In genomic region chrX:72824776-72825588, GRCm38 (mm10) we compare ENCODE assay signal across 8 mouse cellular contexts. TPM values are rescaled to one million over a fixed set of nuclear protein-coding genes. Genes with fewer than 3 reads are reported as not detected.
A peak's percentile ranks its signal among the peaks of the same experiment; 100 is the strongest.
DNase-seq lines count a peak whose midpoint lies in the region; ATAC-seq and TF ChIP-seq lines count a peak whose summit lies in the region.
"Had no signal": no experiment of that assay in that cellular context is flagged by ENCODE, and none has a peak within 500 bp of the region (broad histone marks: within the 10 kb centered on the region; RNA-seq: fewer than 3 reads in every experiment).

Gene Gabrq, plus strand, starts transcription at chrX:72825178.

- no peak within 1 kb of the TSS for H3K27ac ChIP-seq in embryonic facial prominence, embryonic 14.5 days (replicated peaks; ENCODE audit: low read depth, low read length)
- H3K27ac ChIP-seq in hindbrain, embryonic 16.5 days (ENCODE audit: low read depth, low read length): no peak within 1 kb of the TSS
- no peak within 1 kb of the TSS for H3K27ac ChIP-seq in liver, embryonic 14.5 days
- H3K27ac ChIP-seq in neural tube, embryonic 12.5 days: no peak within 1 kb of the TSS

- TF ChIP-seq CTCF in liver, embryonic 14.5 days (IDR thresholded peaks at IDR 0.05; ENCODE audit: low read depth): no peak

- peaks cover 34% of the 10 kb centered on the region for H3K27me3 ChIP-seq in embryonic facial prominence, embryonic 14.5 days (replicated peaks; ENCODE audit: control insufficient read depth, insufficient read depth, low read length)
- H3K27me3 ChIP-seq in hindbrain, embryonic 16.5 days (replicated peaks; ENCODE audit: control insufficient read depth, insufficient read depth, low read length): no peaks in the 10 kb centered on the region
- no peaks in the 10 kb centered on the region; the same call in 1 of the 2 replicates for H3K27me3 ChIP-seq in liver, embryonic 14.5 days (ENCODE audit: control insufficient read depth, insufficient read depth, low read length)
- no peaks in the 10 kb centered on the region for H3K27me3 ChIP-seq in neural tube, embryonic 12.5 days (replicated peaks)

- H3K9ac ChIP-seq in embryonic facial prominence, embryonic 14.5 days (ENCODE audit: low read depth, low read length): no peak within 1 kb of the TSS
- peak within 1 kb of the TSS; percentile 56 for H3K9ac ChIP-seq in hindbrain, embryonic 16.5 days (ENCODE audit: low read depth, low read length)
- no peak within 1 kb of the TSS for H3K9ac ChIP-seq in liver, embryonic 14.5 days (replicated peaks)
- H3K9ac ChIP-seq in neural tube, embryonic 12.5 days: 0 out of 2 replicates have a peak within 1 kb of the TSS, but pooled peaks have one; percentile 13

- peak within 1 kb of the TSS; percentile 59 for H3K4me2 ChIP-seq in embryonic facial prominence, embryonic 14.5 days (ENCODE audit: low read depth, low read length)
- H3K4me2 ChIP-seq in hindbrain, embryonic 16.5 days (ENCODE audit: low read length): peak within 1 kb of the TSS; percentile 72
- peak within 1 kb of the TSS; percentile 4; the same call in 1 of the 2 replicates for H3K4me2 ChIP-seq in liver, embryonic 14.5 days (ENCODE audit: low read depth)
- H3K4me2 ChIP-seq in neural tube, embryonic 12.5 days (replicated peaks): peak within 1 kb of the TSS; percentile 69

- peak; percentile 1 for DNase-seq in ovary, postnatal 14 days (ENCODE audit: low spot score)
- DNase-seq in ovary, postnatal 10 days (ENCODE audit: low spot score): no peak
- DNase-seq in embryonic facial prominence, embryonic 14.5 days (ENCODE audit: low spot score): peak; percentile 28
- no peak for DNase-seq in liver, embryonic 14.5 days (ENCODE audit: low read depth in 3 of 3, low spot score in 3 of 3)
- DNase-seq in urinary bladder, postnatal 25 days (ENCODE audit: low spot score): peak; percentile 7

- H3K4me3 ChIP-seq in embryonic facial prominence, embryonic 14.5 days (ENCODE audit: low read depth, low read length): peak within 1 kb of the TSS; percentile 34
- peak within 1 kb of the TSS; percentile 47 for H3K4me3 ChIP-seq in hindbrain, embryonic 16.5 days (ENCODE audit: low read length)
- no peak within 1 kb of the TSS for H3K4me3 ChIP-seq in liver, embryonic 14.5 days (ENCODE audit: insufficient read depth in 1 of 2, low read depth in 2 of 2, low read length in 2 of 2)
- H3K4me3 ChIP-seq in neural tube, embryonic 12.5 days: peak within 1 kb of the TSS; percentile 33
- H3K4me3 ChIP-seq: myocyte had no signal

- H3K4me1 ChIP-seq in embryonic facial prominence, embryonic 14.5 days (ENCODE audit: control insufficient read depth, insufficient read depth, low read length): no peaks in the 10 kb centered on the region
- no peaks in the 10 kb centered on the region for H3K4me1 ChIP-seq in hindbrain, embryonic 16.5 days (ENCODE audit: control insufficient read depth, insufficient read depth, low read depth, low read length)
- H3K4me1 ChIP-seq in liver, embryonic 14.5 days (replicated peaks; ENCODE audit: control insufficient read depth in 2 of 2, insufficient read depth in 2 of 2, low read length in 1 of 2): no peaks in the 10 kb centered on the region
- no peaks in the 10 kb centered on the region for H3K4me1 ChIP-seq in neural tube, embryonic 12.5 days

- no peaks in the 10 kb centered on the region for H3K36me3 ChIP-seq in embryonic facial prominence, embryonic 14.5 days (ENCODE audit: control insufficient read depth, insufficient read depth, low read length)
- no peaks in the 10 kb centered on the region for H3K36me3 ChIP-seq in hindbrain, embryonic 16.5 days (ENCODE audit: control insufficient read depth, insufficient read depth, low read length)
- no peaks in the 10 kb centered on the region for H3K36me3 ChIP-seq in liver, embryonic 14.5 days (replicated peaks; ENCODE audit: control insufficient read depth, insufficient read depth, low read depth)
- no peaks in the 10 kb centered on the region for H3K36me3 ChIP-seq in neural tube, embryonic 12.5 days

- 14% methylated on average over 10 of the region's 43 CpGs for WGBS in embryonic facial prominence, embryonic 14.5 days
- 26% methylated on average over 30 of the region's 43 CpGs for WGBS in hindbrain, embryonic 16.5 days
- 12% methylated on average over 43 of the region's 43 CpGs for WGBS in liver, embryonic 14.5 days (ENCODE audit: insufficient replicate concordance)
- 18% methylated on average over 43 of the region's 43 CpGs for WGBS in neural tube, embryonic 12.5 days

- TF ChIP-seq EP300 in liver, embryonic 14.5 days (IDR thresholded peaks at IDR 0.05; ENCODE audit: low read depth): no peak

- no peaks in the 10 kb centered on the region for H3K9me3 ChIP-seq in embryonic facial prominence, embryonic 14.5 days (ENCODE audit: control insufficient read depth, low read length)
- no peaks in the 10 kb centered on the region for H3K9me3 ChIP-seq in hindbrain, embryonic 16.5 days (ENCODE audit: control insufficient read depth, low read length)
- H3K9me3 ChIP-seq in liver, embryonic 14.5 days (ENCODE audit: control insufficient read depth, low read length): no peaks in the 10 kb centered on the region
- no peaks in the 10 kb centered on the region for H3K9me3 ChIP-seq in neural tube, embryonic 12.5 days

- ATAC-seq in embryonic facial prominence, embryonic 14.5 days (ENCODE audit: low read depth): peak; percentile 87
- ATAC-seq in hindbrain, embryonic 16.5 days: peak; percentile 93
- no peak for ATAC-seq in liver, embryonic 14.5 days (ENCODE audit: insufficient read depth)
- ATAC-seq in neural tube, embryonic 12.5 days (ENCODE audit: low FRiP score, low read depth): peak; percentile 89

RNA-seq across cellular contexts. Expression of gene Gabrq, which starts in this region (rescaled TPM):
- polyA plus RNA-seq in embryonic facial prominence, embryonic 14.5 days (2014; fragmentation: Nextera tagmentation; extraction: Ambion mirVana): 0.07 and 0.24 TPM in 2 replicates
- 4.5 and 4.7 TPM in 2 replicates for polyA plus RNA-seq in hindbrain, embryonic 16.5 days (2015; fragmentation: Nextera tagmentation; extraction: Ambion mirVana)
- polyA plus RNA-seq in liver, embryonic 14.5 days (2012; rRNA removed): 0.01 TPM in 2 replicates
- polyA plus RNA-seq in liver, embryonic 14.5 days (2014; fragmentation: Nextera tagmentation; extraction: Ambion mirVana): not detected in 2 replicates
- polyA plus RNA-seq in neural tube, embryonic 12.5 days (2016; fragmentation: Nextera tagmentation; extraction: Ambion mirVana): 1.1 TPM in 2 replicates
- polyA plus RNA-seq: myocyte had no signal

Comparison
In these comparisons a context has a peak if more than half of its experiments do, and no peak if none do; other contexts are left out.
1. DNase-seq: peak in ovary, postnatal 14 days (single experiment) and urinary bladder, postnatal 25 days (single experiment); none in ovary, postnatal 10 days (single experiment) and liver, embryonic 14.5 days (0 of 3).
2. Peak in DNase-seq, ATAC-seq, H3K4me3 ChIP-seq and H3K4me2 ChIP-seq in embryonic facial prominence, embryonic 14.5 days; RNA of the gene not detected or under 1 TPM.
3. H3K4me2 ChIP-seq: peak in every context shown above with its lines; median percentile 72 in hindbrain, embryonic 16.5 days; 69 in neural tube, embryonic 12.5 days; 59 in embryonic facial prominence, embryonic 14.5 days; 4 in liver, embryonic 14.5 days.
4. H3K4me3 ChIP-seq: peak in hindbrain, embryonic 16.5 days (single experiment) and neural tube, embryonic 12.5 days (single experiment); none in liver, embryonic 14.5 days (0 of 2).
5. H3K9ac ChIP-seq: peak in hindbrain, embryonic 16.5 days (single experiment) and neural tube, embryonic 12.5 days (single experiment); none in embryonic facial prominence, embryonic 14.5 days (single experiment) and liver, embryonic 14.5 days (single experiment).